Mouse (Mus musculus): ENCODE data around the gene Cacnb1. TPM values are rescaled to one million over a fixed set of nuclear protein-coding genes. Genes with fewer than 3 reads are reported as not detected.

Cacnb1 gene
- total RNA-seq, 2 experiments from 2014 or later = 100 to 104 TPM

DNA sequence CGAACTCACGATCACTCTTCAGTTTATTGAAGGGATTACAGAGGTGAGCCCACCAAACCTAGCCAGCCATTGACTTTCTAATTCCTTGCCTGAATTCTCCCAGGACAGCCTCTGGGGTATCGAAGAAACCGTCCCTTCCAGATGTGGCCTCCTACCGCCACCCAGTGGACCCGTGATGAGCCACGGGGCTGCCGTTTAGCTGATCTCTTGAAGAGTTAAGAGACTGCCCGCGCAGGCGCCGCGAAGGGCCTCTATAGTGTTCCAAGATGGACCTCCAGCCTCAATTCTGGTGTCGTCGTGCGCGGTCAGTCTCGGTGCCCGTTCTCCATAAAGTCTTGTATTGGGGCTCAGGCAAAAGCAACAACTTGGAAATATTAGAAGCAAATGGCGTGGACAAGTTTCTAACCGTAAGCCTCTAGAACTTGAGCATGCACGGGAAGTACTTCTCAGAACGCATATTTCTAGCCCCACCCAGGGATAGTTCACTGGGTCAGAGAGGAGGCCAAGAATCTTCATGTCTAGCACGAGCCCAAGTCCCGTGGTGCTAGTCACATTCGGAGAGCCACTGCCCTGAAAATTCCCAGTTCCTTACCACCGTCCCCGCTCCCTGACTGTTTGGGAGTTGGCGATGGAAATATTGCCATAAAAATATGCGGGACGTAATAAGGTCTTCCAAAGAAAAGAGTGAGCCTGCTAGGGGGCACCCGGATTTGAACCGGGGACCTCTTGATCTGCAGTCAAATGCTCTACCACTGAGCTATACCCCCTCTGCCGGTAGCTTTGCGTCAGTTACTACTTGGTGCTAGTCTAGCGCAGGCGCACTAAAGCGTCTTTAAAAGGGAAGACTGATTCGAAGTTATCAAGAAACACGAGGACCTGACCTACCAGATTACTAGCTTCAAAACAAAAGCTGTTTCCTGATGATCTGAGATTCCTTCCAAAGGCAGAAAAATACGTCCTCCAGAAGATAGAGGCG lies 35.0 kb downstream of the Cacnb1 start:
- intact Hi-C loops (cut with DNase I) = loop anchor here (5.0 kb wide), 3 partner anchors 86 to 206 kb away; partner anchors contain the start of genes Lasp1 and Rpl23
- peak; percentile 90 for DNase-seq

GRCm38 (mm10) chr11:97986738-97987465 lies 35.9 kb downstream of the Cacnb1 start:
- intact Hi-C loops (cut with DNase I) = loop anchor here (5.0 kb wide), 3 partner anchors 85 to 205 kb away; partner anchors contain the start of genes Lasp1 and Rpl23
- no peak for DNase-seq

DNA sequence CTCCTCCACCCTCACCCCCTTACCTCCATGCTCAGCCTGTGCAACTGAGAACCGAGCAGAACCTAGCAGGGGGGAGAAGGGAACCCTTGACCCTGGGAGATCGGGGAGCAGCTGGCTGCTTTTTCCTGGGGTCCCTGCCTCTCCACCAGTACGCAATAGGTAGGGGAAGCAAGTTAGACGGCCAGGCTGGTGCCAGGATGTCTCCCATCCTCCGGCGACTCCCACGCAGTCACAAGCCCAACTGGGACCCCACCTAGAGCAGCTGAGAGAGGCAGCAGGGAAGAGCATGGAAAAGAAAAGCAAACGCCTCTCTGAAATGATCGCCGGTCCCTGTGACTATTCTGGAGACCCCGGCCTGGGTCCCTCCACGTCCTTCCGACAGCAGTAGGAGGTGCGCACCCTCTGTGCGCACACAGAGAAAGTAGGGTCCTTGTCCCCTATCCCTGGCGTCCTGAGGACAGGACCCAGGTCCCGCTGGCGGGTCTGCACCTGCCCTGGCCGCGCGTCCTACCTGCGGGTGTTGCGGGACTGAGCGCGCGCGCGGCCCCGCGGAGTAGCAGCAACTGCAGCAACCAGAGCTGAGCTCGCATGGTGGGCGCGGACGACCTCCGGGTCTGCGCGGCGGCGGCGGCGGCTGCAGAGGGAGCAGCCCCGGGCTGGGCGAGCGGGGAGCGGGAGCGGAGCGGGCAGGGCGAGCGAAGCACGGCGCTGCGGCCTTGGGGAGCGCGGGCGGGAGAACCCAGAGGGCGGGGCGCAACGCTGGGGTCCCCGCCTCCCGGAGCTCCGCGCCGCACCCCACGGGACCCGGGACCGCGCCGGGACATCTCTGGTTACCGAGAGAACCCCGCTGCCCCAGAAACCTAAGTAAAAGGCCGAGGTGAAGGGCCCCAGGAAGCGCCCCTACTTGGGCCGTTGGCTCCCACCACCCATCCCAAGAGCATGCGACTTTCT lies 36.8 kb downstream of the Cacnb1 start, which contains the start of gene Plxdc1:
Gene Plxdc1, minus strand, starts transcription at position 718 of the 951 bp plus-strand sequence.
- intact Hi-C loops (cut with DNase I) = loop anchor here (5.0 kb wide), 3 partner anchors 84 to 204 kb away; partner anchors contain the start of genes Lasp1 and Rpl23
- DNase-seq = no peak

DNA sequence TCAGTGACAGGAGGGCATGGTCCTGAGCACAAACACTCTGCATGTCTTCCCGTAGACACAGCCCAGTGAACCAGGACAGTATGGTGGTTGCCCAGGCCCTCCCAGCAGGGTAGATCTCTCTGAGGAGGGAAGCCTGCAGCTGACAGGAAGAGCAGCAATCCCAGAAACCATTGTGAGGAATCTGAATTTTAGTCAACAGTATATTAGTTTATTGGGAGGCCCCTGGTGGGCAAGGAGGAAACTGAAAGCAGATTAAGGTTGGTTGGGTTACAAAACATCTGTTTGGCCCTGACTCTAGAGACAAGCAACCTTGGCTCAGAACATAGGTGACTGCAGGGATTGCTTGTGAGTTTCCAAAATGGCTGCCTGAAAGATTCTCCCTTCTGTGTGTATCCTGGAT lies 38.9 kb downstream of the Cacnb1 start:
- no peak for DNase-seq

DNA sequence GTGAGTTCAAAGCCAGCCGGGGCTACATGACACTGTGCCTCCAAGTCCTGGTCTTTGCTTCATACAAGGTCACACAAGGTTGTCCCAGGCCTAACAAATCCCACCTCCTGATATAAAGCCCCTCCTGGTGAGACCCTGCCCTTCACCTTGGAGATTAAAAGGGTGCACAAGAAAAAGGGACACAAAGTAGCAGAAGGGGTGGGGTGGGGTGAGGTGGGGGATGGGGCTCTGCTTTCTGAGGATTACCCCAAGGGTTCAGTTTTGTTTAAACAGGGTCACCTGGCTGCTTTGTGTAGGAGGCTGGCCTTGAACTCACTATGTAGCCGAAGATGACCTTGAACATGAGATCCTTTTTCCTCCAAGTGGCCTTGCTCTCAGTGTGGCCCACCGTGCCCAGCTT lies 39.3 kb downstream of the Cacnb1 start:
- intact Hi-C loops (cut with DNase I) = no loop called here
- no peak for DNase-seq

More for the DNA sequence above, 38.9 kb downstream of the Cacnb1 start:
- intact Hi-C loops (cut with DNase I) = no loop called here

DNA sequence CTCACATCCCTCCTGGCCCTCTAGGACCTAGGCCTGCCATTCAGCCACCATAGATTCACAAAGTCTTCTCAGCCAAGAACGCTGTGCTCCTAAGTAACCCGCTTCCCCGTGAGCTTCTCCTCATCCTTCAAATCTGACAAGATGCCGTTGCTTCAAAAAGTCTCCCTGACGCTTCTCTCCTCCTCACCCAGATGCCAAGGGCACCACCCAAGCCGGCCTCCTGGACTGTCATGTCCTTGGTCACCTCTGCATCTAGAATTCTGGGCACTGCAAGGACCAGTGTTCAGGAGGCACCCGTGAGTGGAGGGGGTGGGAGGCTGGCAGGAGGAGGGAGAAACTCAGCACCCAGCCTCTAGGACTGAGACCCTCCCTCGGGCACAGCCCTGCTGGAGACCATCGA lies 40.1 kb downstream of the Cacnb1 start:
- intact Hi-C loops (cut with DNase I) = no loop called here
- DNase-seq = no peak

GRCm38 (mm10) chr11:97980531-97980966 lies 42.3 kb downstream of the Cacnb1 start:
- intact Hi-C loops (cut with DNase I) = no loop called here
- peak; percentile 91 for DNase-seq

GRCm38 (mm10) chr11:97979824-97980495 lies 42.9 kb downstream of the Cacnb1 start:
- intact Hi-C loops (cut with DNase I) = no loop called here
- DNase-seq = no peak

- no peak for DNase-seq
- intact Hi-C loops (cut with DNase I) = no loop called here
These were observed 44.4 kb downstream of the Cacnb1 start for GRCm38 (mm10) chr11:97978392-97978791.

GRCm38 (mm10) chr11:97977797-97978196 lies 45.0 kb downstream of the Cacnb1 start:
- intact Hi-C loops (cut with DNase I) = no loop called here
- DNase-seq = no peak

GRCm38 (mm10) chr11:97974746-97975145 lies 48.1 kb downstream of the Cacnb1 start:
- intact Hi-C loops (cut with DNase I) = no loop called here

DNA sequence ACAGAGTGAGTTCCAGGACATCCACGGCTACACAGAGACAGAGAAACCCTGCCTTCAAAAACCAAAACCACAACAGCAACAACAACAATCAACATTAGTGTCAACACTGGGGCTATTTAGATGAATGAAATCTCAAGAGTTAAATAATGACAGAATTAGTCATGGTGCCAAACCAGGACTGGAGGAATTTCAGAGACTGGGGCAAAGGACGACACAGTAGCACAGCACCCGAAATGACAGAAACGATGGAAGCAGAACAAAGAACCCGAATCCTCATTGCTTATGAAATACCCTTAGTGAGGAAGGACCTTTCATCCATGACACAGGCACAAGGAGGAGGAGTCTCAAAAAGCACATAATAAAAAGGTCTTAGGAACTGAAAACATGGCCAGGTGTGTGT lies 48.7 kb downstream of the Cacnb1 start:
- no peak for DNase-seq
- intact Hi-C loops (cut with DNase I) = no loop called here

More at GRCm38 (mm10) chr11:97974746-97975145, 48.1 kb downstream of the Cacnb1 start:
- no peak for DNase-seq

DNA sequence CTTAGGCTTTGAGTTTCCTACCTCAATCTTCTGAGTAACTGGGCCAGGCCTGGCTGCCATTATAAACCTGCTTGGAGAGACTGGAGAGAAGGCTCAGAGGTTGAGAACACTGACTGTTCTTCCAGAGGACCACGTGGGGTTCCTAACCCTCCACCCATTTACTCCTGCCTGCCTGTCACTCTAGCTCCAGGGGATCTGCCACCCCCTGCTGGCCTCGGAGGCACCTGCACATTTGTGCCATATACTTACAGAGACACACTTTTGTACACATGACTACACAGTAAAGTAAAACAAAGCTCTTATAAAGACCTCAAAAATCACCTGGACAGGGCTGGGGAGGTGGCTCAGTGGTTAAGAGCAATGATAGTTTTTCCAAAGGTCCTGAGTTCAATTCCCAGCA lies 50.4 kb downstream of the Cacnb1 start:
- no peak for DNase-seq
- intact Hi-C loops (cut with DNase I) = no loop called here

GRCm38 (mm10) chr11:97971232-97971631 lies 51.6 kb downstream of the Cacnb1 start:
- DNase-seq = peak; percentile 75
- intact Hi-C loops (cut with DNase I) = no loop called here

GRCm38 (mm10) chr11:97970771-97971170 lies 52.1 kb downstream of the Cacnb1 start:
- no peak for DNase-seq
- intact Hi-C loops (cut with DNase I) = no loop called here

GRCm38 (mm10) chr11:97968385-97968784 lies 54.4 kb downstream of the Cacnb1 start:
- intact Hi-C loops (cut with DNase I) = no loop called here
- DNase-seq = no peak

GRCm38 (mm10) chr11:97967114-97967513 lies 55.7 kb downstream of the Cacnb1 start:
- intact Hi-C loops (cut with DNase I) = no loop called here
- peak; percentile 80 for DNase-seq

- DNase-seq = no peak
- intact Hi-C loops (cut with DNase I) = no loop called here
These were observed 61.9 kb downstream of the Cacnb1 start for GRCm38 (mm10) chr11:97960907-97961306.

DNA sequence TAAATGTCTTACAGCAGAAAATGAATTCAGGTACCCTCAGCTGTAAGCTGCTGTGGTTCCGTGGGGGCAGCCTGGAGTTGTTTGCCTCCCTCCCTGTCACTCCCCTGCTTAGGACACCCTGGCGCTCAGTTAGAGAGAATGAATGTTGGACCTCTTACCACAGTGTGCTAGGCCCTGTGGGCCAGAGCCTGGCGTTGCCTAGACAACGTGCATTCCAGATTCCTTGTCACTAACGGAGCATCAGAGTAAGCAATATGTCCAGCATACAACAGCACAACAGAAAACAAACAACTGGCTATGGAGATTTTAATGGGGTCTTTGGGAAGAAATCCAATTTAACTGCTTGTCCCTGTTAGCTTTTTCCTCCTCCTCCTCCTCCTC lies 63.5 kb downstream of the Cacnb1 start:
- no peak for DNase-seq
- intact Hi-C loops (cut with DNase I) = no loop called here
